Mouse (Mus musculus) thymus, adult 18-20 months (tissue): Measurements from ENCODE around the gene Ccdc74a.

Source experiments
- DNase-seq, 2 experiments: peaks; one replicate each; pipeline ENCODE4 v3.0.0; 2022; ENCODE audit warnings: mixed read lengths in 2 of 2

Ccdc74a gene

DNA sequence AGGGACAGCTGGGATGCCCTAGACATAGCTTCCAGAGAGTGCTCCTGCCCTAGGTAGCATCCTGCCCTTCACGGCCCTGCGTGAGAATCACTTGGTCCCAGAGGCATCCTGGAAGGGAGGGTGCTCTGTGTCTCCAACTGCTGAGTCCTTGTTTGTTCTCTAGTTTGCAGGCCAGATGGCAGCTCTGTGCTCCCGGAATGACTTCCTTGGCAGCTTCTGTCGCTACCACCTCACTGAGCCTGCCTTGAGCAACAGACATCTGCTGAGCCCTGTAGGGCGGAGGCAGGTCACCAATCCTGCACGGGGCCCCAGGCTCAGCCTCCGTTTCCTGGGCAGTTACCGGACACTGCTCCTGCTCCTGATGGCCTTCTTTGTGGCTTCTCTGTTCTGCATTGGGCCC is 4.0 kb upstream of the Ccdc74a start:
- DNase-seq, result no peak

DNA sequence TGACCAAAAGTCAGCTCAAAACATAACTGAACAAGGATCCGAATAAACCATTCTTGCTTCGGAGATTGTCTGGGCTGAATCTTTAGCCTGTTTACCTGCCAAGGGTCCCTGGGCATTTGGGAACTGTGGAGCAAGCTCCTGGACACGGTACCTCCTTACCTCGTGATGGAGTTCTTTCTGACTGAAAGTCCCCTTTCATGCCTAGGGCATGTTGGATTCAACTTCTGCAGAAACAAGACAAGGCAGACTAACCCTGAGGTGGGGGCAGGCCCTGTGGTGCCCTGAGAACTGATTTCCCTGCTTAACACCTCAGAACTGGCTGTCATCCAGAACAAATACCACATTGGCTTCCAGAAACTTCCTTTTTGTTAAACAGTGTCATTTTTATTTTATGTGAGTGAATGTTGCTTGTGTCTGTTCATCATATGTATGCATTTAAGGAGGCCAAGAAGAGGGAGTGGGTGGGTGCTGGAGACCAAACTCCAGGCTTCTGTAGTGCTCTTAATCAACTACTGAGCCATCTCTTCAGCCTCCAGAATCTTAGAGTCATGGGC is 2.8 kb upstream of the Ccdc74a start:
- DNase-seq, result no peak

DNA sequence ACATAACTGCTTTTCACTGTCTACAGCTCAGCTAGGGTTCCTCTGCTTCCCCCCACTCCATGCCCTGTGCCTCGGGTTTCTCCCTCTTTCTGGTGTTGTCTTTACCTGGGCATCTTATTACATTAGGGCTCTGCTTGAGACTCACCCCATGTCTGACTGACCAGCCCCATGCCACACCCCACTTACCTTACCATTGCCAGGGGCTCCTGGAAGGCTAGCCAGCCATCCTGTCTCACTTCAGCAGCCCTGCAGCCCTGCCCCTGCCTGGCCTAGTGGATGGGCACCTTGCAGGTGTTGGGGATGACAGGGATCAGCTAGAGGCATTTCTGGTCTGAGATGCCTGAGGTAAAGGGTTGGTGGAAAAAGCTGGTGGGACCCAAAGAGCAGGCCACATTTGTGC is 886 bp downstream of the Ccdc74a start:
- DNase-seq, result no peak

DNA sequence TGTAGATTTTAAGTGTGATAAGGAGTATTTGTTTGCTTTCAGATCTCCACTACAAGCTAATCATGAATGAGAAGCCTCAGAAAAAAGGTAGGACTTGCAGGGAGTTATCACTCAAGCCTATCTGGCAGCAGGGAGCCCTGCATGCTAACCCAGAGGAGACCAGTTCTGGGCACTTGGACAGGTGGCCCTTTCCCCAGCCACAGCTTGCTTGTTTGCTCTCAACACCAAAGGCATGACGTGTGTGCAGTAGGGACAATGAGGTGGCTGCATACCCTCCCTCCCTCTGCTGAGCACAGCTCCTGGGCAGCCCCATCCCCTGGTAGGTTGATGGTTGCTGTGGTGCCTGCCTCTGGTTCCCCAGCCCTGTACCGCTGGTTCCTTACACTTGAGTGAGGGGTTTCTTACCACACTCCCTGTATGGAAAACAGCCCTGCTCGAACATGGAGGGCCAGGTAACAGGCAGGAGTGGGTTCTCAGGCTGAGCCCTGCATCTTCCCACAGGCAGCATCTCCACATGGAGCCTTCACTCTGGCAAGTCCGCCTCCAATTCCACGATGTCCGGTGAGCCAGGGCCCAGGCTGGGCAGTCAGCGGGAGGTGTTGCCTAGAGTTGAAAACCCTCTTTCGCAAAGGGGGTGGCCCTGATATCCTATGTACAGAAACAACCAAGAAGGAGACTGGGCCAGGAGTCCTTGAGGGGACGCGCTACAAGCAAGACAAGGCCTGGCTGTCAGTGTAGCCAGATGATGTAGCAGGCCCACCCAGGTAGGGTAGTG is 1.5 kb downstream of the Ccdc74a start:
- DNase-seq, result no peak

DNA sequence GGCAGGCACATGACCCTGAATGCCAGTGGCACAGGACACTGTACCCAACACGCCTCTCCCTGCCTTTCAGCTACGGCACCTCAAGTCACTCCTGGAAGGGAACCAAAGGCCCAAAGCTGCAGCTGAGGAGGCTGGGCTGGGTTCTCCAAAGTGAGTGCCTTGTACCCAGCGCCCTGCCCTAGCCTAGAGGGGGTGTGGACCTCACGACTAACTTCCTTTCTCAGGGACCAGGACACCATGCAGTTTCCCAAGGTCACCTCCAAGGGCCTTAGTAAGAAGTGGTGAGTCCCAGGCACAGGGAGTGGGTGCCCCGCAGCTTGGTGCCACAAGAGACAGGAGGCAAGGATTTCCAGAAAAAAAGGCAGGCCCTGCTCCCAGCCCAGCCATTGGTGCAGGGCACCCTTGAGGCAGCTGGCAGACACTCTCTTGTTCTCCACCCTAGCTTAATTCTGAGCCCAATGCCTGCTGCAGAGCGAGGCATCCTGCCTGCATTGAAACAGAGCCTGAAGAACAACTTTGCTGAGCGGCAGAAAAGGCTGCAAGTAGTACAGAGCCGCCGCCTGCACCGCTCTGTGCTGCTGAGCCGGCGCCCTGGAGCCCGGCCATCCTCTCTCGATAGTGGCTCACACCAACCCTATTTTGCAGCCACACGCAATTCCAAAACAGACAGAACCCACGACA is 3.8 kb downstream of the Ccdc74a start:
- no peak for DNase-seq

DNA sequence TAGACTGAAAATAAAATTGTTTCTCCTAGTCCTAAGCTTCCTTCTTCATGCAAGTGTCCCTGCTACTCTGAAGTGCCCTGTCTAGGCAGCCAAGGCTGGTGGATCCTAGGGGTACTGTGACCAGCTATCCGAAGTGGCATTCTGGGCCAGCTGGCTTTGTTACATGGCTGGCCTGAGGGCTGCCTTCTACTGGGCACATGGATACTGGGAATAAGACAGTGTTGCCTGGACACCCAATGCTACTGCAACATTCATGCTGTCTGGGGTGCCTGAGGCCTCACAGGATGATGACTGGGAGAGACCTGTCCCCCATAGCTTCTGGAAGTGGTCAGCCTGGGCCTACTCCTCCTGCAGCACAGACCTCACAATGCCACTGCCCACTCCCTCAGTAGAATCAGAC is 4.4 kb downstream of the Ccdc74a start:
- no peak for DNase-seq

DNA sequence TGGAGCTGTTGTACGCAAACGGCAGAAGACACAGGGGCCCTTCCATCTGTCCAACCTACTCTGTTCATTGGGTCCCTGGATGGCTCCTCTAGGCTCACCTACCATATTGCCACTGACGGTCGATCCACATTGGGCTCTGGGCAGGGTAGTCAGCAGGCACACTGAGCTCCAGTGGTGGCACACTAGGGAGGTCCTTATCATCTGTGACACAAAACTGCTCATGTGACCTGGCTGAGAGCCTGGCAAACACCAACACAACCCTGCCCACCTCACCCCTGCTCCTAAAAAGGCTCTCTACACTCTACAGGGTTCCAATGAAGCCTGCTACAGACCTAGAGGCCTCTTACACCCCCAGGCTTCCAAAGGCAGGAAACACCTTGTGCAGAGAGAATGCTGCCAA is 6.3 kb downstream of the Ccdc74a start:
- no peak for DNase-seq

DNA sequence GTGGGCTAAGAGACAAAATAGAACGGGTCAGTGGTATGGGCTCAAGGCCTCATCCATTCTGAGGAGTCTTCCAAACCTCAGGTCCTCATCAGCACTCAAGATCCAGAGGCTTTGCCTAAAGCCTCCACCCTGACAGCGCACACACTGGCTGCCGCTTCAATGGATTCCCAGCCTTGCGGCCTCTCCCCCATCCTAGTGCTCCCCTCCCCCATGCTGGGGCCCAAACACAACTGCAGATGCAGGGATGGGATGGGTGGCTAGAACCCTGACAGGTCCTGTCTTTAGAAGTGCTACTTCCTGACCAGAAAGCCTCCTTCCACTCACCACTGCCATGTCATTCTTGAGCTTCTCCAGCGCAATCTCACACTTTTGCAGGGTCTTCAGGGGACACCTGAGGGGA is 7.3 kb downstream of the Ccdc74a start:
- no peak for DNase-seq

DNA sequence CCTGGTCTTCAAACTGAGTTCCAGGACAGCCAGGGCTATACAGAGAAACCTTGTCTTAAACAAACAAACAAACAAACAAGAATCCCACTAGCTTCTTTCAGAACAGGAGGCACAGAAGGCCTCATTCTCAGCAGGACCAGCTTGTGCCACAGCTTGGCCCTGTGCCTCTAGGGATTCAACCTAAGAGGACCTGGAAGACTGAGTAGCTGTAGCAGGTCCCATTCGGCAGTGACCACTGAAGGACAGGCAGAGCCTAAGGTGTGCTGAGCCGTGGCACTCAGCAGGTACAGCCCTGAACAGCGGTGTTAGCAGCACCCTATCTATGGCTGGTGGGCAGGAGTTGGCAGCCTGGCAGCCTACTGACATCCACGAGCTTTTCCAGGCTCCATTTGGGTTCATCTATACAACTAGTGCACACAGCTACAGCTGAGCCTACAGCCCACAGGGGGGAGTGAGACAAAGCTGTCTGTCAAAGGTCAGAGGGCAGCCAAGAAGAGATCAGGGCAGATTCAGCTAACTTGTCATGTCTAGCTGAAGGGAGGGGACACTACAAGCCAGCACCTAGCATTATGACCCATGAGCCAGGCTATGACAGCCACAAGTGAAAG is 8.0 kb downstream of the Ccdc74a start:
- DNase-seq, result no peak

DNA sequence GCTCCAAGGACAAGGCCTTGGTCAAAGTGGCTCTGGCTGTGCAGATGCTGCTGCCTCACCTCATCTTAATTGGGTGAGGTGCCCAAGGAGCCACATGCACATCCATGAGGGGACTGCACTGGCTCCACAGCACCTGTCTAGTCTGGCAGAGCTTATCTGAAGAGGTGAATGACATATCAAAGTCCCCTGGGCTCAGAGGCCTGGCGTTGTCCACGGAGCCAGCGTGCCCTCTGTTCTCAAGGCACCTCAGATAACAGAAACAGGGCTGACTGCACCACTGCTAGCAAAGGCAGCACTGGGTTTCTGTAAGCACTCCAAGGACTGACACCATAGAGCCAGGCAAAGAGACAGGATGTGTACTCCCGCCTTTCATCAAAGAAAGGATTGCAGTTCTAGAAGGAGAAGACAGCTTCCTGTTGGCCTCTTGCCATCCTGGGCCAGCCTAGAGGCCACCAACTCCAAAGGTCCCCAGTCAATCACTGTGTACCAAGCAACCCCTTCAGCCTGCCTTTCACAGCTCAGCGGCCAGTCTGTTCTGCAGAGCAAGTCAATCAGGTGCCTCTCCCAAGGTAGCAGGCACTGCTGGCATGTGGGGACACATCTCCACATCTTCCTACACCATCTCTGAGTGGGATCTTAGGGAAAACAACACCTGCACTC is 10.1 kb downstream of the Ccdc74a start:
- no peak for DNase-seq

DNA sequence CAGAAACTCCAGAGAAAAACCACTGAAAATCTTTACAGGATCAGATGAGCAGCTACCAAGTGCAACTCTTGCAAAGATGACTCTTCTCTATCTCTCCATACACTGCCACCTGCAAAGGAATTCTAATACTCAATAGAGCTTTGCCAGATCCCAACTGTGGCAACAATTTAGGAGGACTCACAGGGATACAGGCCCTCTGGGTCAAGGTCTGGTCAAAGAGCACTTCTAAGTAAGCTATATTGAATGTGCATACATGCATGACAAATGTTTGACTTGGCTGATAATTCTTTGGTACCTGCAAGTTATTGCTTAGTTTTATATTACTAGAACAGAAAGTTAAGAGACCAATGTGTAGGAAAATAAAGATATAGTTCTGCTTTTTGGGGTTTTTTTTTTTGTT is 19.3 kb downstream of the Ccdc74a start:
- no peak for DNase-seq

DNA sequence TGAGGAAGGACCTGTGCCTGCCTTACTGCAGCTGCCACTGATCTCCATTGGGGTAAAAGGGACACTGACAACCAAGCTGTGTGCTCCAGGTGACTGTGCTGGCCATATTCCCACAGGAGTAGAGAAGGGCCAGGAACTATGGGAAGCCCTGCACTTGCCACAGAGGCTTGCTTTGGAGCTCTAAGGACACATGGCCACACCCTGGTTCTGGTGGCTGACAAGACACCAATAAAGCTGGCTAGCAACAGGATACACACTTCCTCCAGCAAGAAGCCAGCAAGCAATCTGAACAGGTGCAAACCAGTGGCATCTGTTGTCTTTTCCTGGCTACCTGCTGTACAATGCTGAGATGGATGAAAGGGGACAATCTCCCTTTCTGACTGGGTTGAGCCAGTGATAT is 23.6 kb downstream of the Ccdc74a start:
- no peak for DNase-seq

DNA sequence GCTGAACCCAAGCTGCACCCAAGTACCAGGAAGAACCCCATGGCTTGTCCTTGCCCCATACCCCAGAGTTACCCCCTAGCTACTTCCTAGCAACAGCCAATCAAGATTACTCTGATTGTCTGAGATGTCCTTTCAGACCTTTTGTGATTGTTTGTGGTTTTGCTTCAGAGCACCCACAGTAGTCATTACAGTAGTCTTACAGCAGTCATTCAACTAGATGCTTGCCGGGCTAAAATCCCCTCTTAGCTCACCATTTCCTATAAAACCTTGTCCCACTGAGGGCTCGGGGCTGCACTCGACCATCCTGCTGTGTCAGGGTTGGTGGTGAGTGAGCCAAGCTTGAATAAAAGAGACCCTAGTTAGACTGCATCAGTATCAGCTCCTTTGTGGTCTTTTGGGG is 48.6 kb downstream of the Ccdc74a start:
- DNase-seq, result no peak
